Mouse (Mus musculus) gastrocnemius, postnatal 25 days (tissue): ENCODE measurements around the gene Fzr1. TPM values are rescaled to one million over a fixed set of nuclear protein-coding genes. Genes with fewer than 3 reads are reported as not detected.

Experiments
- DNase-seq: peaks from one replicate; pipeline ENCODE4 v3.0.0; 2022
- total RNA-seq, 2 experiments: library from RNA; stranded (reverse); gene quantifications; 1 replicate in 1 of 2; 2 replicates in 1 of 2; pipeline ENCODE4 v1.2.3; 2021

The Fzr1 gene
- total RNA-seq, 2 experiments from 2014 or later: 13.5 to 14.0 TPM

DNA sequence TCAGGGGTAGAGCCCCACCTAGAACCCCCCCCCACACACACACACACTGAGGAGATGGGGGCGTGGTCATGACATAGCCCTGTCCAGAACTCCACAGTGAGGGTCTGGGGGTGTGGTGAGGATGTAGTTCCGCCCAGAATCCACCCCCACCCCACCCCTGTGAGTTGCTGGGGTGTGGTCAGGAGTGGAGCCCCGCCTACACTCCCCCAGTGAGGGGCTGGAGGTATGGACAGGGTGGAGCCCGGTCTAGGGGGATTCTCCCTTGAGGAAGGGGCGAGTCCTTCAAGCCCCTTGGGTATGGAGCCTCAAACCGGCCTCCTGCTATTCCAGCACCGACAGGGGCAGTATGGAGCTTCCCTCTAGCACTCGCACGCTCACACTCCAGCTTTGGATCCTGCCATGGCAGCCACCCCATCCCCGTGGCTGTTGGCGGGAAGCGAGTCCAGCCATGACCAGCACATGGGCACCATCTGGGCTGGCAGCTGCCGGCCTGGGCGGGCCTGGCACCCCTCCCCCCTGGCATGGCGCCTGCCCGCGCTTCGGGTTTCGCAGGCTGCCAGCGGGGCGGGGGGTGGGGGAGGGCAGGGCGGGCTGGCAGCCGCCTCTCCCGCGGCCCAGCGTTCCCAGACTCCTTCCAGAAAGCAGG is 38.4 kb upstream of the Fzr1 start:
- DNase-seq: peak; percentile 95

DNA sequence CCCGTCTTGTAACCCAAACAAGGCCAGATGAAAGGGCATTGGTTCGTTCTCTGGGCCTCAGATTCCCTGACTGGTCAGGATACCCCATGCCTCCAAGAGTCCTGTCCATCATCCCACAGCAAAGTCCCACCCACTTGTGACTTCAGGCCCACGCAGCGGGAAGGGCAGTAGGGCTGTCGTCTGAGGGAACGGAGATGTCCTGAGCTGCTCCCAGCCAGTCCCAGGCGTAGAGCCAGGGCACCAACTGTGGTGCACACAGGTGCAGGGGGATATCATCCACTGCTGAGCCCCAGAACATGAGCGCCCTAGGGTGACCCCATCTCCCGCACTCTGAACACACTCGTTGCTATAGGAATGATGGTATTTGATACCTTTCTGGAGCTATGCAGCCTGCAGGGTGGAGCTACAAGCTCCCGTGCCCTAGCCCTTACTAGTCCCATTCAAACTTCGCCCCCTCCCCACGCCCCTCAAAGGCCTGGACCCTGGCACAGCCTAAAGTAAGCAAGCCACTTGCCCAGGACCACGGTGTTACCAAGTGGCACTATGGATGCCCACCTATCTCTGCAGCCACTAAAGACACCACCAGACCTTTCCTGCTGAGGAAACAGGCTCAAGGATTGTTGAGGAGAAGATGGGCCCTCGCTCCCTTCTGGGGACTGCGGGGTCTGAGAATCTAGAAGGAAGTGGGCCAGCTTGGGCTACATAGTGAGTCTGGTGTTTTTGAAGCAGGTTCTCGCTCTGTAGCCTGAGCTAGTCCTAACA is 37.4 kb upstream of the Fzr1 start:
- peak; percentile 90 for DNase-seq

DNA sequence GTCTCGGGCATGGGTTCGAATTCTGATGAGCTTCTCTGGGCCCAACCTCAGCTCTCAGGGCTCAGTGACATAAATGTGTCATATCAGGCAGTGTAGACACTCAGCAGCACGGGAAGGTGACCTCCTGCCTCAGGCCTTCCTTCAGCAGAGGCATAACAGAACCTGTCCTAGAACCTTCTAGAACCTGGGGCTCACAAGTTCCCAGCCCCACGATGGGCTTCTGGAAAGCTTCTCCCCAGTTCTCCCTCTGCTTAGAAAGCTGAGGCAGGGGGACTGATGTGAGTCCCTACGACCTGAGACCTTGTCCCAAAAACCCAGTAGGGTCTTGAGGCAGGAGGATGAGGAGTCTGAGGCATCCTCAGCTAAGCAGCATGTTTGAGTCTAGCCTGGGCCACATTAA is 36.8 kb upstream of the Fzr1 start:
- no peak for DNase-seq

- DNase-seq: peak; percentile 73
Measured at GRCm38 (mm10) chr10:81414682-81415081, 36.4 kb upstream of the Fzr1 start.

GRCm38 (mm10) chr10:81413310-81414261 is 35.3 kb upstream of the Fzr1 start:
- peak; percentile 93 for DNase-seq

GRCm38 (mm10) chr10:81412586-81413309 is 34.4 kb upstream of the Fzr1 start:
- no peak for DNase-seq

DNA sequence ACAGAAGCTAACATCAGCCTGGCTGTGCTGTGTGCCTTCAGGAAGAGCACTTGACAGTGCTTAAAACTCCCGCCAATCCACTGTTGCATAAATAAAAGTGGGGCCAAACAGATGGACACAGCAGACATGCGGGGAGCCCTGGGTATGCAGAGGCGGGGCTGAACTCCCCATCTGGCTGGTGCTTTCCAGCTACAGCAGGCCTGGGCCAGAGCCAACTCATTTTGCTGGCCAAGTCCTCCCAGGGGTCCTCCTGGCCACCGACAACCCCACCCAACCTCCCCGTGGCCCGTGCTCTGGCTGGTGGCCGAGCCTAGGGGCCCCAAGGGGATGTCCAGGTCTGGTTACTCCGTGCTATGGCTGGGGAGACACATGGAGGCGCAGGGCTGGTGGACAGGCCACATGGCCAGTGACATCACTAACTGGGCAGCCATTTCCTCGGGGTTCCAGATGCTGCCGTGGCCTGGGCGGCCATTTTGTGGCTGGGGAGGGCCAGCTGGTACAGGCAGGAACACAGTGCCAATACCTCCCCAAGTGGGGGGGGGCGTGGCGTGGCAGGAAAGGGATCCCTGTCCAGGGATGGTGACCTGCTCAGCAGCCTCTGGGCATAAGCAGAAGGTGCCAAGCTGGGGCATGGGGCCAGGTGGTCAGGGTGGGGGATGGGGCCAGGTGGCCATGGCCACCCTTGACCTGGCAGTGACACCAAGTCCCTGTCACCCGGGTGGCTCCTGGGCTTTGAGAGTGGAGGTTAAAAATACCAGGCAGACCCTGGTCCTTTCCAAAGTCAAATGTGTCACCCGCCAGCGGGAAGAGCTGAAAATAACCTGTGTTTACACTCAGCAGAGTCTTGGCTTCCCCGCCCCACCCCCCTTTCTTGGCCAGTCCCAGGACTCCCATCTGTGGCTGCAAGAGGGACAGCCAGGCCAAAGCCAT is 33.4 kb upstream of the Fzr1 start:
- DNase-seq: peak; percentile 97

GRCm38 (mm10) chr10:81410981-81411380 is 32.7 kb upstream of the Fzr1 start:
- no peak for DNase-seq

- no peak for DNase-seq
Measured at GRCm38 (mm10) chr10:81410350-81410749, 32.0 kb upstream of the Fzr1 start.

GRCm38 (mm10) chr10:81409330-81409729 is 31.0 kb upstream of the Fzr1 start:
- DNase-seq: no peak

DNA sequence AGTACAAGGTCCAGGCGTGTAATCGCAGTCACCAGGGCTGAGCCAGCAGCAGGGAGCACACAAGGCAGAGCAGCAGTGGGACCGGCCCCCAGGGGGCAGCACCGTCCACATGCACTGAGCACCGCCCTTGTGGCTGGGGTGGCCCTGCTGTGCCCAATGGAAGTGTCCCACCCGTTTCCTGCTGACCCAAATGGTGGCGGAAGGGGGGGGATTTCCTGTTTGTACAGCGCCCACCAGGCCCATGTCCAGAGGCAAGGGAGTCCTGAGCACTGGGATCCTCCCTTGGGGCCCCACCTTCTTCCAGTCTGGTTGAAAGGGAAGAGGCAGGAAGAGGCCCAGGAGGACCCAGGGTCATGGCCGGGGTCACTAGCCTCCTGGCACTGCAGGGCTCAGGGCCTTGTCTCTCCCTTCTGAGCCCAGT is 30.6 kb upstream of the Fzr1 start:
- peak; percentile 87 for DNase-seq

DNA sequence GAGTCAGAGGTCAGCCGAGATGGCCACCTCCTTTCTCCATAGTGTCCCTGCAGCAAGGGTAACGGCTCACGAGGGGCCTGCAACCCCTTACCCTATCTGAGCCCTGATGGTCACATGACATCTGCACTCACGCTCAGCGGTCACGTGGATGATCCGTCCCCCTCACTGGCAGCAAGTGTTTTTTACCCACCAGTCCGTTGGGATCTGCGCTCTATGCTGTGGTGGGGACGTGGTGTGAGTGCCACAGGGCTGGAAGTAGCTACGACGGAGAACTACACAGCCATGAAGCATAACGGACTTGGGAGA is 30.1 kb upstream of the Fzr1 start:
- no peak for DNase-seq

DNA sequence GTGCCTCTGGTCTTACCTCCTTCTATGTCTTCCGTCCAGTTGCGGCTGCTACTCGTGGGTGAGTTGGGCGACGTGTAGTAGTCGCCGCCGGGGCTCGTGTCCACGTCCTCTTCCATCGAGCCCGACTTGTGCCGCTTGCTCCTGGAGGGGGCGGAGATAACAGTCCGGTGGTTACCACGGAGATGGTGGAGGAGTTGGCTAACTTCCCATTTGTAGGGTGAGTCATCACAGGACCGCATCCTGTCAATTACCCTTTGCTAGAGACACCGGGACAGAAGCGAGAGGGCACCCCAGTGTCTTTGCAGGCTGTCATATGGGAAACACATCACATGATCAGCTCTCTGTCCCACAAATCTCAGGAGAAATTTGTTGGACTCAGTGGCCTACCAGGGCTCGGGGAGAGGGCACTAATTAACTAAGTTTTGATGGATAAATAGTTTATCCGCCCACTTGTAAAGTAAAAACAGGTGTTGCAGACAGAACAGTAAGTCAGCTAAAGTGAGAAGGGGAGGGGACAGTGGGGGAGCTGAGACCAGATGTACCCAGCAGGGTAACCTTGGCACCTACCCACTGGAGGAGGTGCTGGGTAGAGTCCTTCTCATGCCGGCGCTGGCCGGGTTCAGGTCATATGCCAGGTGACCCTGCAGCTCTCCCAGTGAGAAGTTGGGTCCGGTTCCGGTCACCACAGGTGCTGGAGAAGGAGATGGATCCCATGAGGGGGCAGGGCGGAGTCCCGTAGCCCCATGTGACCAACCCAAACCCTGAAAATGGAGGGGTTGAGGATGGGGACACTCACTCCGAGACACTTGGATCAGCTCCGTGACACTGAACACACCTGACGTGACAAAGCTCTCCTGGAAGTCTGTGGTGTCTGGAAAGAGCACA is 29.5 kb upstream of the Fzr1 start:
- DNase-seq: peak; percentile 81

DNA sequence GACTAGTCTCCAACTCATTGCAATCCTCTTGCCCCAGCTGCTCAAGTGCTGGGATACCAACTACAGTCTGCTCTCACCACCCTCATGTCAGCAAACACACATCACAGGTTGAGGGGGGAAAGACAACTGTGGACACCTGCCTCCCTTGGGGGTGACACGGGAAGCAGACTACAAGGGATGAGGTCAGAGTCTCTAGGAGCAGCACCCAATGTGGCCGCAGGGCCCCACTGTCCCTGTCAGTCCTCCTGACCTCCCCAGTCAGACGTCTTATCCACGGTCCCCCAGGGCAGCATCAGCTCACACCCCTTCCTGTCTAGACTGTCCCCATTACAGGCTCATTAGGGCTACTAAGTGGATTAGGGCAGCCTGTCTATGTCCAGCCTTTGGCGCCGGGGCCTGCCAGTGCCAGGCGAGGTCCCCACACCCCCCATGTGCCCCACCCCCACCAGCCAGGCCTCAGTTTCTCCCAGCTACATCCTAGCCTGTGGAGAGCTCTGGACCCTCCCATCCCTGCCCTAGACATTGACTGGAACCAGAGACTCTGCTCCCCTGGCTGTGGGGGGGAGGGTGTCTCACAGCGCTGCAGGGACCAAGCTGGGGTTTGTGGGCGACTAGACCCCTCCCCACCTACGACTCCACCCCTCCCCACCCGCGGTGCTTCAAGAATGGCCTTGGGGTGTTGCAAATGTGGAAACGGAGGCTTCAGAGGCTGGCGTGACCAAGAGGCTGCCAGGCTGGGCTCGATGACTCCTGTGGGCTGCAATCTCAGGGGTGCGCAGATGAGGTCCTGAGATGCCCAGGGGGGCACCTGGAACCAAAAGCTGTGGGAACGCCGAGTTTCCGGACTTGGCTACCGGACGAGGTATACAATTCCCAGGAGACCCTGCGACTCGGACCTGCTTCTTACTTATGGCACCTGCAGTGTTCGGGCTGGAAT is 28.5 kb upstream of the Fzr1 start:
- no peak for DNase-seq

DNA sequence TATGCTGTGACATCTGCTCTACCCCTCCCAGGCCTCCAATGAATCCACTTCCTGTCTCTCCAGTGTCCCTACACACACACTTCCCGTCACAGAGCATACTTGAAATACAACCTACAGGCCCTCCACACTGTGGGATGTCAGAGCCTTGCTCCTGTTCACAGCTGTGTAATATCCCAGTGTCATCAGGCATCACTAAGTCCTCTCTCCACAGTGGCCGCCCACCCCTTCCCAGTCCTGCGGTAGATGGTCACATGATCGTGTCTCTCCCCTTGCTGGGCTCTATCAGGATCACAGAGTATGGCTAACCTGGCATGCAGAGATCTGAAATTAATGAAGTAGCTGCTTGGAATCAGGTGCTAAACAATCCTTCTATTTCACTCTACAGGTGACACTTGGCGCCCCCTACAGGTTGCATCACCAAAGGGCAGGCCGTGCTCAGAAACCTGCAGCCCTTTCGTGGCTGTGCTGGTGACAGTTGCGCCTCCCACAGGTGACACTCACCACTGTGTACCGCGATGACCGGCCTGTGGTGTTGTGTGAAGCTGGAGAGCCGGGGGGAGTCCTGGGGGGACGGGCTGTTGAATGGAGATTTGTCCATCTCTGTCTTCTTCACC is 27.4 kb upstream of the Fzr1 start:
- DNase-seq: no peak

GRCm38 (mm10) chr10:81404720-81405119 is 26.4 kb upstream of the Fzr1 start:
- no peak for DNase-seq

DNA sequence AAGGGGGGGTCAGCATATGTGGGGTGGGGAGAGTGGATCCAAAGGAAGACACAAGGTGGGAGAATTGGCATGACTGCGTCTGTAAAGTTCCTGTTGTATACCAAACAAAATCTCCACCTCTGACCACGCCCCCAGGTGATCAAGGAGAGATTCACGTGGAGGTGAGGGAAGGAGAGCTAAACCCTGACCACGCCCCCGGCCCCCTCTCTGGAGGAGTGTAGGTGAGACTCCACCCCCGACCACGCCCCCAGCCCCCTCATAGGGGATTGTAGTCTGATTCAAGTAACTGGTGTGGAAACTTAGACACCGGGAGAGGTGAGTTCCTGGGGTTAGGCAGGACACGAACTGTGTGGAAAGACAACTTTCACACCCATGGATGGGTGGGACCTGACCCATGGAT is 25.8 kb upstream of the Fzr1 start:
- no peak for DNase-seq

- no peak for DNase-seq
Measured at GRCm38 (mm10) chr10:81403511-81403910, 25.2 kb upstream of the Fzr1 start.
